Mouse (Mus musculus) adrenal gland, postnatal 4 days (tissue): ENCODE measurements around the gene Slc22a8. TPM values are rescaled to one million over a fixed set of nuclear protein-coding genes. Genes with fewer than 3 reads are reported as not detected.

ENCODE experiments used
- DNase-seq, 2 experiments: peaks; one replicate each; pipeline ENCODE4 v3.0.0; 2021 to 2022; ENCODE audit warnings: low spot score in 2 of 2, mixed read lengths in 2 of 2
- total RNA-seq, 2 experiments: library from RNA; stranded (reverse); gene quantifications; 2 replicates each; pipeline ENCODE4 v1.2.3; 2021

The Slc22a8 gene
- total RNA-seq, 2 experiments from 2014 or later: 0.87 to 12.2 TPM

DNA sequence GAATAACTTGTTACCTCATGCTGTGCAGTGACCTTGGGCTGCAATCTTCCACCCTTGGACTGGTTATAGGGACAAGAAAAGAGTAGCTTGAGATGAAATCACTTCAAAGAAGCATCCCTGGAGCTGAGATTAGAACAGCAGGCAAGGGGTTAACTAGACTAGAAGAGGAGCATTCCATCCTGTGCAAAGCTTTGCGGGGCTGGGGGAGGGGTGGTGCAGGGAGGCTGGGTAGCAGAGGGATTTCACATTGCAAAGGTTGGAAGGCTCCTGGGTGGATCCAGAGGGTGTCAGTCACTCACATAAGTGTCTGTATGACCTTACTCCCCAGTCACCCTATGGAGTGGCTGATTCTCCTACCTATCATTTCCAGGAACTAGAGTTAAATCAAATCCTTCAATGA lies 3.5 kb downstream of the Slc22a8 start:
- DNase-seq: no peak

DNA sequence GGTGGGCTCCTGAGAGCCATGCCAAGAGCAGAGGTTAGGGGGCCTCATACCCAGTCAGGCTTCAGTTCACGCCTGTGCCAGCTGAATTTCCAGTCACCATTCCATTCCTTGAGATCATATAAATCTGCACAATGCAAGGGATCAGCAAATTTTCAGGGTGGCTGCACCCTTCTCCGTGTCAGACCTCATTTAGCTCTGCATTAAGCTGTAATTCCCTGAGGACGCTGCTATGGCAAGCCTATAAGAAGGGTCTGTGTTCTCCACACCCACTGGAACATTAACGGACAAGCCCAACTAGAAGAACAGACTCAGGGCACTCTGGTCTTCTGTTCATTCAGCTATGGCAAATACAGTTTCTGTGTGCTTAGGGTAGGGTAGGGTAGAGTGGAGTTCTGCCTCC lies 6.2 kb downstream of the Slc22a8 start:
- DNase-seq: no peak

DNA sequence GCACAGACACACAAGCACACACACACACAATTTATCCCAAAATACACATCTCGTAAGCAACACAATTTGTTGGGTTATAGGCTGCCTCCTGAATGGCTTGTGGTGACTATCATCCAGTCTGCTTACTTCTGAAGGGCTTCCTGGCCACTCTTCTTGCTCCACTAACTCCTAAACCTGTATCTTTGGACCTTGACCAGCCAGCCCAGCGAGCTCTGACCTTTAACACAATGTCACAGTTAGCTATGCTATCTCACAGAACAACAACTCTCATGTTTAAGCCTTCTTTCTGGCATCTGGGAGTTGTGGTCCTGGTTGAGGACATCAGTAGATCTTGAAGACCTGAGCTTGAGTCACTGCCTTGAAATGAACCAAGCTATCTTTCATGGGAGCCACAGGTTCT lies 8.2 kb downstream of the Slc22a8 start:
- DNase-seq: no peak

- DNase-seq: no peak
These were observed 10.9 kb downstream of the Slc22a8 start for GRCm38 (mm10) chr19:8601922-8602321.

GRCm38 (mm10) chr19:8602914-8603313 lies 11.9 kb downstream of the Slc22a8 start:
- no peak for DNase-seq

DNA sequence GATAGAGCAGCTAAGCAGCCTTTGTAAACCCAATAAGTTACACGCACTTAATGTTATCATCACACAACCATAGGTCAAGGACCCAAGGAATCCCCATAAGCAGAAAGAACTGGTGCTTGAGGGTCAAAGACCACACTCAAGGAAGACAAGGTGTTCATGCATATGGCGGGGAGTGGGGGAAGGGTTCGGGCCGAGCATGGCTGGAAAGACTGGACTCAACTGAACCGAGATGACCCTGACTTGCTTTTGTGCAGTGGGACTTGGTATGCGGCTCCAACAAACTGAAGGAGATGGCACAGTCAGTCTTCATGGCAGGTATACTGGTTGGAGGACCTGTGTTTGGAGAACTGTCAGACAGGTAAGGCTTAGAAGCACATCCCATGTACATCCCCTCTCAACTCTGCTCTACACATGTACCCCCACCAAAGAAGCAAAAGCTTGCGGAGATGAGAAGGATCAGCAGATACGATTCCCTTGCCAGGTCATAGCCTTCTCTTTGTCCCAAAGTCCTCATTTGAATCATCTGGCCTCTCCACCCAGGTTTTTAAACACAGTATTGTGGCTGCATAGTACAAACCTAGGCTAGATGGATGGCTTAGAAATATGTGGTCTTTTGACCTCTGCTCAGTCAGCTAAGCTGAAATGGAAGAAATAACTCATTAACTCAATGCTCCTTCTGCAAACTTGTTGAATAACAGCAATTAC lies 13.6 kb downstream of the Slc22a8 start:
- no peak for DNase-seq

DNA sequence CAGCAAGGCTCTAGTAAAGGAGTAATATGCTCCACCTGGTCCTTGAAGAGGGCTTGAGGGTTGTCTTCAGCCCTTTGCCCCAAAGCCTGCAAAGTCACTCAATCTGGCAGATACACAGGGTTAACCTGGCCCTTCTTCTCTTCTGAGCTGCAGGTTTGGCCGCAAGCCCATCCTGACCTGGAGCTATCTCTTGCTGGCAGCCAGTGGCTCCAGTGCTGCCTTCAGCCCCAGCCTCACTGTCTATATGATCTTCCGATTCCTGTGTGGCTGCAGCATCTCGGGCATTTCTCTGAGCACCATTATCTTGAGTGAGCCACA lies 14.1 kb downstream of the Slc22a8 start:
- no peak for DNase-seq

DNA sequence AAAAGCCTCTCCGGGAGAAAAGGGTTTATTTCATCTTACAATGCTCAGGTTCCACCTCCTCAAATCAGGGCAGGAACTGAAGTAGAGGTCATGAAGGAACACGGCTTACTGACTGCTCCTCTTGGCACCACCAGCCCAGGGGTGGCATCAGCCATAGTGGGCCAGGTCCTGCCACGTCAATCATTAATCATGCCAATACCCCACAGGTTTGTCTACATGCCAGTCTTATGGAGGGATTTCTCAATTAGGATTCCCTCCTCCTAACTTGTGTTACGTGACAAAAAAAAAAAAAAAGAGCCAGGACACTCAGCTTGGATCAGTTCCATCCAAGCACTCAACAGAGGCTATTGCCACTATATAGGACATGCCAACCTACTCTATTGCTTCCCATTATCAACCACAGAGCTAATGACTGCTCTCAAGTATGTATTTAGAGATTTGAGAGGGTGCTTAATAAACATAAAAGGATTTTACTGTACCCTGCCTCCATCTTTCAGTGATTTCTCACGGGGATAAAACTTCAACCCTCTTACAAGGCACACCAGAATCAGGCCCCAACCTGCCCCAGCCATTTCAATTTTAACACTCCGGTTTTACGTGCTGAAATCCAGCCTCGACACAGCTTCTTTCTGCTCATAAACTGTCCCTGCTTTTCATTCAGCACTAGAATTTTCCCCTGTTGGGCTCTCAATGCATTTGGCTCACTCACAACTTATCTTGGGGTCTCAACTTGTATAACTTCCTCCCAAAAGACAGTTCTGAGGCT lies 20.5 kb downstream of the Slc22a8 start:
- no peak for DNase-seq

GRCm38 (mm10) chr19:8613111-8613510 lies 22.1 kb downstream of the Slc22a8 start:
- no peak for DNase-seq

GRCm38 (mm10) chr19:8614343-8614742 lies 23.3 kb downstream of the Slc22a8 start:
- no peak for DNase-seq

DNA sequence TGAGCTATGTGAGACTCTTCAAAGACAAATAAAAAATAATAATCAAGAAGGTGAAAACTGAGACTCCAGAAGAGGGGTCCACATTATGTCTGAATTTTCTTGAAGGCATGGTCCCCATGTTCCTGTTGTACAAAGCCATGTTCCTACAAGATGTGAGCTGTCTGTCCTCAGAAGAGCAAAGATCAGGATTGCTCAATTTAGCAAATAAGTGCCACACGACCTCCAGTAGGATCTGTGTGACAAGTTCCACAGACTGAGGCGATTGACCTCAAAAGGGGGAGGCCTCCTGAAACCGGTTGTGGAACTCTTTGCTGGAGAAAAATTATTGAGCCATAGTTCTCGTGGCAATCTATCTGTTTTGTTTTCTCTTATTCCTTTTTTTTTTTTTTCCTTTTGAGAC lies 25.3 kb downstream of the Slc22a8 start:
- DNase-seq: no peak

- DNase-seq: no peak
These were observed 26.9 kb downstream of the Slc22a8 start, which contains the start of gene Slc22a6 for GRCm38 (mm10) chr19:8617904-8618303. Gene Slc22a6, plus strand, starts transcription at chr19:8618039.

DNA sequence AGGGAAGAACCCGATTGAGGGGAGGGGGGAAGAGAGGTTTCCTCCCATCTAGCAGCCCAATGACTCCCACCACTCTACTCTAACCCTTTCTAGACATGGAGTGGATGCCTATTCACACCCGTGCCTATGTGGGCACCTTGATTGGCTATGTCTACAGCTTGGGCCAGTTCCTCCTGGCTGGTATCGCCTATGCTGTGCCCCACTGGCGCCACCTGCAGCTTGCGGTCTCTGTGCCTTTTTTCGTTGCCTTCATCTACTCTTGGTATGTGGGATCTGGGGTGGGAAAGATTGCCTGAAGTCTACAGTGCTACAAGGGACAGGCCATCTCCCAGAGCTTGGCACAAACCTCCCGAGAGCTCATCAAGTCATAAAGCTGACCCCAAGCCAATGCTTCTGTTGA lies 30.0 kb downstream of the Slc22a8 start:
- no peak for DNase-seq

- DNase-seq: no peak
These were observed 39.2 kb downstream of the Slc22a8 start for GRCm38 (mm10) chr19:8630249-8630648.

DNA sequence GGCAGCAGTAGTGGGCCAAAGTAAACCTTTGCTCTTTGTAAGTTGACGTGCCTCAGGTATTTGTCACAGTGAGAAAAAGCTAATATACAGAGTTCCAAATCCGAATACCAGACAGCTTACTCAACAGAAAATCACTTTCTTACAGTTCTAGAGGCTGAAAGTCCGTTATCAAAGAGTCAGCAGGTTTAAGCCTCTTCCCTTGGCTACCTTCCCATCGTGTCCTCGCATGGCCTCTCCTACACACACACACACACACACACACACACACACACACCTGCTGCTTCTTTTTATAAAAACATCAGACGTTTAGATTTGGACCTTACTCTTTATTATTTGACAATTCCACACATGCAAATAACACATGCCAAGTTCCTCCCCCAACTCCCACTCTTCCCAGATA lies 39.8 kb downstream of the Slc22a8 start:
- no peak for DNase-seq

DNA sequence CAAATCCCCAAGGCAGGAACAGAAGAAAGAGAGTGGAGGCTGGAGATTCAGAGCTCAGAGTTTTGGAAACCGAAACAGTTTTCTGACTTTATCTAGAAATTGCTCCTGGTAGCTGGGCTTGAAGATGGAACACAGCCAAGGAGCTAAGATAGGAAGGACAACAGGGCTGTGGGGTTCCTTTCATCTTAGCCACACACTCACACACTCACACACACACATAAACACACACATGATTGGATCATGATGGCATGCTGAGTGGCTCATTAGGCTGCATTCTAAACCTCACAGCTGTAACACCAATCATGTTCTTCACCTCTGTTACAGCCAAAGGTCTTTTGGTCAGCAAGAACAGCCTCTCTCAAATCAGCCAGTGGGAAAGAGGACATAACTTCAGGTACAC lies 41.0 kb downstream of the Slc22a8 start:
- no peak for DNase-seq

DNA sequence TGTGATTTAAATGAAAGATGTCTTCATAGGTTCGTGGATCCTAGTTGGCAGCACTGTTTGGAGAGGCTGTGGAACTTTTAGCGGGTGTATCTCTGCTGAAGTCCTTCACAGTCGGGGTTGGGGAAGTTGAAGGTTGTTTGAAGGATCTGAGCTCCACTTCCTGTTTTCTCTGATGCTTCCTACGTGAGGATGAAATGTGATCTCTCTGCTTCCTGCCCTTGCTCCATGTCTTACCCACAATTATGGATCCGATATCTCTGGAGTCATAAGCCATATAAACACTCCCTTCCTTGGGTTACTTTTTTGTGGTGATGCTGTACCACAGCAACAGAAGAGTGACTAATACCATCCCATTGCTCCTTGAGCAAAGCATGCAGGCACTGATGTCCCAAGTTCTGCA lies 51.0 kb downstream of the Slc22a8 start:
- DNase-seq: no peak

DNA sequence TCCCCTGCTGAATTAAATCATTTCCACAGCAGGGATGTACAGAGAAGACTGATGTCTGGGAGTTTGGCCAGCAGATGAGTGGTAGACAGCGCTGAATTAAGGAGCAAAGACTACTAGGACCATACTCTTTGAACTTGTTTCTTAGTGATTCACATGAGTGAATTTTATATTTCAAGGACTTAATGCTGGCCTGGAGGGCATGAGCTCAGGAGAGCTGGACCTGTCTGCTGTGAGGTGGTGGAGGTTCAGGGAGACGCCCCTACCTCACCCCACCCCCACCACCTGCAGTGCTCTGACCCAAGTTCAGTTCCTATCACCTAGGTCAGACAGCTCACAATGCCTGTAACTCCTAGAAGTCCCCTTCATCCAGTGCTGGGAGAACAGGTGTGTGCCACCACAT lies 55.3 kb downstream of the Slc22a8 start:
- DNase-seq: no peak

- DNase-seq: no peak
These were observed 64.8 kb downstream of the Slc22a8 start for GRCm38 (mm10) chr19:8655833-8656232.

DNA sequence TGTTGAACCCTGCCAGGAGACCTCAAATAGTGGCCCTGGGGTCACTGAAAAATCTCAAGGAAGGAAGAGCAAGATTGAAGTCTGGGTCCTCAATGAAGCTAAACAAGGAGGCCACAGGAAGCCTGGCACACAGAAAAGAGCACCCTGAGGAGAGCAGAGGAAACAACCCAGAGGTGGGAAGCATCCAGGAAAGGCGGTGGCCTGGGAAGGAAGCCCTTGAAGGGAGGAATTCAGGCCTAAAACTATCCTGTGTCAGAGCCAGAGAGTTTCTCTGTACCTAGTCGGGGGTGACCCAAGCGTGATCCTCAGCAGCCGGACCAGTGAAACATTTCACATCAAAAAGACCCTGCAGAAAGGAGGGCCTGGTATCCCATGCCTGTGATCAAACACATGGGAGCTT lies 65.3 kb downstream of the Slc22a8 start:
- DNase-seq: no peak
